Mouse (Mus musculus) layer of hippocampus, postnatal 14 days (tissue): Measurements from ENCODE around the gene Cit. TPM values are rescaled to one million over a fixed set of nuclear protein-coding genes. Genes with fewer than 3 reads are reported as not detected.

Source experiments
- DNase-seq, 2 experiments: peaks; one replicate each; pipeline ENCODE4 v3.0.0; 2021 to 2022; ENCODE audit warnings: low spot score in 2 of 2, mixed read lengths in 1 of 2
- total RNA-seq, 2 experiments: library from RNA; stranded (reverse); gene quantifications; 2 replicates each; pipeline ENCODE4 v1.2.3; 2021

Gene Cit
- total RNA-seq, 2 experiments from 2014 or later = 44.1 to 78.4 TPM

- DNase-seq = peak in 1 of 2 experiments; percentile 26
These were observed 64.0 kb downstream of the Cit start for GRCm38 (mm10) chr5:115909106-115909505.

GRCm38 (mm10) chr5:115910491-115910890, 65.4 kb downstream of the Cit start:
- DNase-seq = no peak

DNA sequence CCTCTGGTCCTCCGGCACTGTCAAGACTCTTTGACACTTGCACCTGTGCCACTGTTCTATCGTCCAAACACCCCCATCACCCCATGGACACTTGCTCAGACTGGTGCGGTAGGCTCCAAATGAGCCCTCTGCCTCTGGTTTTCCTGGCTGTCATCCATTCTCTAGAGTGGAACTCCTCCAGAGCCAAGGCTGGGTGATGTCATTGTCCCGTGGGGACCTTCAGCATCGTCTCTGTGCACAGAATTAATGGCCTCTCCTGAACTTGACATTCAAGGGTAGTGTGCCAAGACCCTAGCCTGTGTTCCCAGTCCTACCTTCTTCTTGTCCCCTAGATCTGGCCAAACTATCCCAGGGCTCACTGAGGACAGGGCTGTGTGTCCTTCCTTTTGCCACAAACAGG, 70.4 kb downstream of the Cit start:
- DNase-seq = no peak

DNA sequence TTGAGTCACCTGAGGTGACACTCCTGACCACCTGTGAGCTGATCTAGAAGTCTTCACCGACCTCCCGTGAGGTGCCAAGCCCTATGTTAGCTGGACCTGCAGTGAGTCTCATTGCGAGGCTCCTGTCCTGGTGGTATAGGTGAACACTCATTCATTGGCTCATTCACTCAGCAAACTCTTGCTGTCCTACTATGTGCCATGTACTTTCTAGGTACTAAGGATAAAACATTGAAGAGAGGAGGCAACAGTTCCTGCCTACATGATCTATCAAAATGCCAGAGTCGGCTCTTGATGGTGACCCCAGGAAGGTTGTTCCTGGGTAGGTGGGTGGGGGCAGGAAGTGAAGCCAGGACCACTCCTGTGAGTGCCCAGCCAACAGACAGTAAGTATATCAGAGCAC, 72.9 kb downstream of the Cit start:
- no peak for DNase-seq

- no peak for DNase-seq
These were observed 73.7 kb downstream of the Cit start for GRCm38 (mm10) chr5:115918597-115919351.

- DNase-seq = no peak
These were observed 76.9 kb downstream of the Cit start for GRCm38 (mm10) chr5:115921990-115922389.

GRCm38 (mm10) chr5:115924946-115925345, 79.9 kb downstream of the Cit start:
- DNase-seq = no peak

- no peak for DNase-seq
These were observed 83.9 kb downstream of the Cit start for GRCm38 (mm10) chr5:115928786-115929507.

GRCm38 (mm10) chr5:115932325-115932724, 87.2 kb downstream of the Cit start:
- DNase-seq = no peak

DNA sequence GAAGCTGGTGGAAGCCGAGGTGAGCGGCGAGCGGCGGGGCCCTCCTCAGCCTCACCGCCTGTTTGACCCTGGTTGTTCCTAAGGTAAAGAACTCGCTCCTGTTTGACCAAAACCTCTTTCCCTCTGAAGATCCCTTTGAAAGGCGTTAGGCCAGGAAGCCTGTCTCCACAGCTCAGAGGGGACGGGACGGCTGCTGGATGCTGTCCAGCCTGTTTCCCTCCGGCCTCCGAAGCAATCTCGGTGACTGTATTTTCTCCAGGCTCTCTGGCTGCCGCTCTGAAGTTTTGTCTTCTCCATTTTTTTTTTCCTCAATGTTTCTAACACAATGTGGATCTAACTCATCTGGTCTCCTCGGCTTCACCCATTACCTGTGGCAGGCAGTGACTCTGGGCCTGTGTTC, 91.8 kb downstream of the Cit start:
- DNase-seq = no peak

DNA sequence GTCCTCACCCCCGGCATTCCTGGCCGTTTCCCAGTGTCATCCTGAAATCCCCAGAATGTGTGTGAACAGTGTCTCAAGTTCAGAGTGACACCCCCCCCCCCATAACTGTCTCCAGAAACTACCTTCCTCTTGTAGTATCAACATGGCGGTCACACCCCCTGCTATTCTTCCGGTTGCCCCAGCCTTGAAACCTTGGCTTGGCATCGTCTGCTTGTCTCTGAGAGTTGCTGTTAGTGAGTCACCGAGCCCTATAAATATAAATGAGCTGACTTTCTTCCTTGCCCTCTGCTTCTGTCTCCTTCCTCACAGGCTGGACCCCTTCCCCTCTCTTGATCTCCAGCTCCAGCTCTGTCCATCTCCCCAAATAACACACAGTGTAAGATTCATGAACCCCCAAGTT, 92.5 kb downstream of the Cit start:
- DNase-seq = no peak

DNA sequence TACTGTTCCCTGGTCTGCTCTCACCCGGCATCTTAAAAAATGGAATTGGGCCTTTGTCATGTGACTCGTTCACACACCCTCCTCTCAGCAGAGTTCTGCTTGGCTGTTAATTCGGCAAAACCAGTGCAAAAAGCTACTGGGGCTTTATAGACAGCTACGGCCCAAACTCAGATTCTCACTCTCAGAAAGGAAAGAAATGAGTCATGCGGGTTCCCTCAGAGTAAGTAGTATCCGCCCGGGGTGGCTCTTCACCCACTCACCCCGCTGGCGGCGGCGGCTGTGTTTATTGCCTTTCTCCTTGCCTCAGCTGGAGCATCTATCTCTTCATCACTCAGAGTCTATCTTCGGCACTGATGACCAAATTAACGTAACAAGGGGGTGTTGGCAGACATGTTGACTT, 93.9 kb downstream of the Cit start:
- no peak for DNase-seq

- no peak for DNase-seq
These were observed 97.3 kb downstream of the Cit start for GRCm38 (mm10) chr5:115942389-115942788.

- no peak for DNase-seq
These were observed 99.9 kb downstream of the Cit start for GRCm38 (mm10) chr5:115944791-115945490.

DNA sequence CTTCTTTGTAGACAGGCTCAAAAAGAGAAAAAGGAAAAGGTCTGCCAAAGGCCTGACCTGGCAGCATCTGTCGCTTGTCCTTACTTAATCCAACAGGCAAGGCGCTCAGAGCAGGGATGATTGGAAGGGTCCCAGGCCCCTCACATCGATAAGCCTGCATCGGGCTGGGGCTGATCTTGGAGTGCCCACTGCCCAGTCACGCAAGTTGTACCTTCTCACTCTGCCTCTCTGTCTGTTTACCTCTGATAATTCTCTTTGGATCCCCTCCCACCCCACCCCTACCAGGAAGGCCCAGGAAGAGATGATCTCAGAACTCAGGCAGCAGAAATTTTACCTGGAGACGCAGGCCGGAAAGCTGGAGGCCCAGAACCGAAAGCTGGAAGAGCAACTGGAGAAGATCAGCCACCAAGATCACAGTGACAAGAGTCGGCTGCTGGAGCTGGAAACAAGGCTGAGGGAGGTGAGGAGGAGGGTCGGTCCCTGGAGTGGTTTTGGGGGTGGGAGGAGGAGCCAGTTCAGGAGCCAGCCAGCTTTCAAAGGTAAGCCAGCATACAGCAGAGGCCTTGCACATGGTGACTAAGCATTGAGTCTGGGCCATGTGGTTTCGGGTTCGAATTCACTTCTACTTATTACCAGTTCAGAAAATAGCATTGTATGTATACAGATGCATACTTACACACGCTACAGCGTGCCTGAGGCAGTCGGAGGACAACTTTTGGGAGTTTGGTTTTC, 102.7 kb downstream of the Cit start:
- DNase-seq = no peak

- DNase-seq = no peak
These were observed 105.9 kb downstream of the Cit start for GRCm38 (mm10) chr5:115950936-115951335.

DNA sequence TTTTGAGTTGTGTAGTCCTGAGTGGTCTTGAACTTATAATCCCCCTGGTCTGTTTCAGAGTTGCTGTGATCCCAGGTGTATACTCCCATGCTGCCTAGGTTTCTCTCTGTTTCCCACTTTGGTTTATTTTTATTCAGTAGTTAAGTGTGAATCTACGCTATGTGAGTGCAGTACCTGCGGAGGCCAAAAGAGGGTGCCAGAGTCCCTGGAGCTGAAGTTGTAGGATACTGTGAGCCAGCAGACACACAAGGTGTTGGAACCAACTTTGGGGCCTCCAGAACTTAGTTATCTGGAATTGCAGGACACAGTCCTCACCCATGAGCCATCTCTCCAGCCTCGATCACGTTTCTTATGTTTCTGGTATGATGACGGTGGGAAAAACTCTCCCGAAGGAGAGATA, 108.1 kb downstream of the Cit start:
- DNase-seq = no peak

DNA sequence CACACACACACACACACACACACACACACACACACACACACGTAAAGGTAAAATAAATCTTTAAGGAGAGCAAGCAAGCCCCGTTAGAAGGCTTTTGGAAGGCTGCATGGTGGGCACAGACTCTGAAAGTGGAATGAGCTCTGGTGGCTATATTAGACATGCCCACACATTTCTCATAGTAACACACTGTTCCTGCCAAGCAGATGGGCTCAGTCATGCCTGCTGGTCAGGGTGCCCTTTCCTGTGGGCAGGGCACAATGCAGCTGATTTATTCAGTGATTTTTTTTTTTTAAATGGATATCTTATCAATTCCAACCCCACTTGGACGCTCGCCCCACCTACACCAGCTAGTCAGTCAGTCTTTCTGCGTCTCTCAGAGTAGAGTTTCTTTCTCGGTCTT, 109.0 kb downstream of the Cit start:
- DNase-seq = no peak

DNA sequence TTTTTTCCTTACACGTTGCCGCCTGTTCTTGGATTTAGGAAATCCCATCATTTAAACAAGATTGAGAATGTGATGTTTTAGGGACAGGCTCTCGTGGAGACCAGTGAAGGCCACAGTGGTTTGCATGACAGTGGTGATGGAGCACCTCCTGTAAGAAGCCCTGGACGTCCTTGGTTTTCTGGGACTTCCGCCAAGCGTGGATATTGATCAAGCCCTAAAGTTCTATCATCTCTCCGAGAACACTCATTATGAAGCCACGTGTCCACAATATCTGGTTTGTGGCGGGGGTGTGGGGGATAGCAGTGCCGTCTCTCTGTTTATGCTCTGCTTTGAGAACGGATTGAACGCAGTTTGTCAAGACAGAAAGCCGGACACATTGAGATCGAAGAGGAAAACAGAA, 109.5 kb downstream of the Cit start:
- DNase-seq = no peak

GRCm38 (mm10) chr5:115955131-115955530, 110.1 kb downstream of the Cit start:
- DNase-seq = no peak

GRCm38 (mm10) chr5:115956048-115956447, 111.0 kb downstream of the Cit start:
- DNase-seq = no peak
